Mouse (Mus musculus) kidney, embryonic 15.5 days (tissue): ENCODE data around the gene Ranbp3. TPM values are rescaled to one million over a fixed set of nuclear protein-coding genes. Genes with fewer than 3 reads are reported as not detected.

Experiments
- ATAC-seq: fragments of 200-750 bp; cut with Nextera tagmentation; replicated peaks from 2 replicates; pipeline ENCODE4 v1.8.0; 2017; ENCODE audit warnings: moderate TSS enrichment; ENCODE audit not compliant: low FRiP score
- H3K27ac ChIP-seq: fragments of 300-500 bp; sonication (generic); 2 replicates; pipeline ENCODE4 v1.5.1; 2015; ENCODE audit warnings: mild to moderate bottlenecking, inconsistent platforms
- H3K27me3 ChIP-seq: fragments of 300-500 bp; sonication (generic); 2 replicates; pipeline ENCODE4 v1.6.1; 2015; ENCODE audit warnings: inconsistent platforms
- H3K36me3 ChIP-seq: fragments of 300-500 bp; sonication (generic); 2 replicates; pipeline ENCODE4 v1.6.1; 2015; ENCODE audit warnings: inconsistent platforms
- H3K4me1 ChIP-seq: fragments of 300-500 bp; sonication (generic); 2 replicates; pipeline ENCODE4 v1.6.1; 2015; ENCODE audit warnings: inconsistent platforms
- H3K4me2 ChIP-seq: fragments of 300-500 bp; sonication (generic); 2 replicates; pipeline ENCODE4 v1.6.1; 2015; ENCODE audit warnings: moderate library complexity, mild to moderate bottlenecking, inconsistent platforms
- H3K4me3 ChIP-seq: fragments of 300-500 bp; sonication (generic); replicated peaks from 2 replicates; pipeline ENCODE4 v1.5.1; 2015; ENCODE audit warnings: mild to moderate bottlenecking, inconsistent platforms
- H3K9ac ChIP-seq: fragments of 300-500 bp; sonication (generic); 2 replicates; pipeline ENCODE4 v1.6.1; 2015; ENCODE audit warnings: mild to moderate bottlenecking, inconsistent platforms
- H3K9me3 ChIP-seq: fragments of 300-500 bp; sonication (generic); replicated peaks from 2 replicates; pipeline ENCODE4 v1.6.1; 2016; ENCODE audit warnings: inconsistent platforms
- WGBS: fragments of 180-500 bp; shearing (Covaris S2); methylation state at CpG from one replicate; pipeline ENCODE4 v1.1.7; 2015; ENCODE audit warnings: mixed read lengths; 5-methylcytosine and 5-hydroxymethylcytosine counted together
- polyA plus RNA-seq: library from polyadenylated mRNA; unstranded; fragments of >200 nt; fragmentation: Nextera tagmentation; extraction: Ambion mirVana; gene quantifications from 2 replicates; pipeline ENCODE4 v1.2.1, GENCODE M21; 2015

The Ranbp3 gene
- polyA plus RNA-seq, 1 experiment from 2014 or later = 99.2 TPM

DNA sequence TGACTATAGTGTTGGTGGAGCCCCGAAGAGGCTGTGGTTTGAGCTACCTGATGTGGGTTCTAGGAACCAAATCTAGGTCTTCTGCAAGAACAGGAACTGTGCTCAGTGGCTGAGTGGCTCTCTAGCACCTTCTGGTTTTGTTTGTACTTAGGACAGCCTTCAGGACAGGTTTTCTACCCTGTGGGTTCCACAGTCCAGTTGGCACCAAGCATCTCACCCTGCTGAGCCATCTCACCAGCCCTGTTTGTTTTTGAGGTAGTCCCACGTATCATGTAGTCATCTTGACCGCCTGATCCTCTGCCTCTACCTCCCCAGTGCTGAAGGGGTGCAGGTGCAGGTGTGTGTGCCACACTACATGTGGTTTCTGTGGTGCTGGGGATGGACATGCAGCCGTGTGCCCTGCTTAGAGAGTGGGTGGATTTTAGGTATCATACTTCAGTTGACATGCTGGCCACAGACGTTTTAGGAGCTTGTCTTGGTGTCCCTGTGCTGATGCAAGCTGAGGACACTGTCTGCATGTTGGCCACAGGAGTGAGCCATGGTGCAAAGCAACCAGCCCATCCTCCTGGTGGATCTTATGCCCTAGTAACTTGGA, 10.5 kb downstream of the Ranbp3 start:
- no peaks in the 10 kb centered on the region for H3K4me1 ChIP-seq
- no peak overlapping the region for H3K9ac ChIP-seq
- H3K4me3 ChIP-seq = no peak overlapping the region
- WGBS = 80% methylated on average over 5 of the region's 5 CpGs
- H3K9me3 ChIP-seq = no peaks in the 10 kb centered on the region
- no peak overlapping the region for H3K27ac ChIP-seq
- no peak for ATAC-seq
- no peaks in the 10 kb centered on the region for H3K27me3 ChIP-seq
- H3K36me3 ChIP-seq = peaks cover 87% of the 10 kb centered on the region
- no peak overlapping the region for H3K4me2 ChIP-seq

DNA sequence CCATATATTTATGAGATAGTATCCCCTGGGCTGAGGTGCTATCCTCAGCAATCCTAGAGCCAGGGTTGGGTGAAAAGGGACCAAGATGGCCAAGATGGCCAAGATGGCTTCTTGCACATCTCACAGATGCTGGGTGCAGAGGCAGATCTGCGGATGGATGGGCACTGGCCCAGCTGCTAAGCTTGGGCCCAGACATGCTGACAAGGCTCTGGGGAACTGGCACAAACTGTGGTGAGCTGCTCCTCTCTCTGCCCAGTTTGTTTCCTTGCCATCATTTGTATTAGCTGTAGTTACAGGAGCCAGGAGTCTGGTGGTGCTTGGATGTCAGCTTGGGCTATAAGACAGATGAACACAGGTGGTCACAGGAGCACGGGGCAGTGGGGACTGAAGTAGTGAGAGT, 11.6 kb downstream of the Ranbp3 start:
- H3K4me2 ChIP-seq = no peak overlapping the region
- no peaks in the 10 kb centered on the region for H3K27me3 ChIP-seq
- H3K36me3 ChIP-seq = peaks cover 87% of the 10 kb centered on the region
- no peak overlapping the region for H3K4me3 ChIP-seq
- H3K27ac ChIP-seq = no peak overlapping the region
- no peak for ATAC-seq
- no peak overlapping the region for H3K9ac ChIP-seq
- no peaks in the 10 kb centered on the region for H3K4me1 ChIP-seq
- 81% methylated on average over 2 of the region's 2 CpGs for WGBS
- H3K9me3 ChIP-seq = no peaks in the 10 kb centered on the region

DNA sequence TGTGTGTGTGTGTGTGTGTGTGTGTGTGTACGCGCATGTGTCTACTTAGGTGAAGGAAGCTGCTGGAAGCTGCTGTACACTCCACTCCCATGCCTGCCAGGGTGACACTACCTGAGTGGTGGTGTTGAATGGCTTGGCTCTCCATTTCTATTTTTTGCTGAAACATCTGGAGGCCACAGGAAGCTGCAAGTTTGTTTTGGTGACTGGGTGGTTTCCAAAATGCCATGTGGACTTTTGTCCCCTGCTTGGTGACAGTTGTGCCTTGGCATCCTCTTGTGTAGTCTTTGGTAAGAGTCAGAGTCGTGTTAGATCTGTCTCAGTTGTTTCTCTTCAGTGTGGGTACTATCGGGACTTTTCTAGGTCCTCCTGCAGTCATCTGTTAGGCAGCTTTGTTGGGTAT, 13.7 kb downstream of the Ranbp3 start:
- no peak for ATAC-seq
- Histone ChIP-seq H3K9me3 (no peaks in the 10 kb centered on the region), H3K36me3 (peaks cover 89% of the 10 kb centered on the region), H3K4me2 (no peak overlapping the region), H3K9ac (no peak overlapping the region), H3K4me1 (no peaks in the 10 kb centered on the region), H3K27ac (no peak overlapping the region), H3K27me3 (no peaks in the 10 kb centered on the region), H3K4me3 (no peak overlapping the region)
- 97% methylated on average over 4 of the region's 4 CpGs for WGBS

DNA sequence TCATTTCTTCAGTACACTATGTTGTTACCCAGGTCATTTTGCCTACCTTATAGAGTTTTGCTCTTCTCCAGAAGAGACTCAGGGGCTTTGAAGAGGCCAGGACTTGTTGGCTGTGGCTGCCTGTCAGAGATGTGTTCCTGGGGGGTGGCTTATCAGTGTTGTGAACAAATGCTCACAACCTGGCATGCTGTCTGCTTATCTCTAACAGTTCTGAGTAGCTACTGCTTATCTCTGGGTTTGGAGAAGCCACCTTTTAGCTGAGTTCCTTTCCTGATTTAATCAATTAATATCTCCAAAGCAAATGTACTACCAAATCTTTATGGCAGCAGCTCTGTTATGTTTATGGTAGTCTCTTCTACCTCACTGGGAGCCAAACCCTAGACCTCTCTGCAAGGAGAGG, 15.0 kb downstream of the Ranbp3 start:
- Histone ChIP-seq H3K27ac (no peak overlapping the region), H3K4me3 (no peak overlapping the region), H3K4me2 (no peak overlapping the region), H3K4me1 (peaks cover 8% of the 10 kb centered on the region; the same call in 1 of the 2 replicates), H3K9ac (no peak overlapping the region), H3K36me3 (peaks cover 92% of the 10 kb centered on the region), H3K27me3 (no peaks in the 10 kb centered on the region), H3K9me3 (no peaks in the 10 kb centered on the region)
- no peak for ATAC-seq

DNA sequence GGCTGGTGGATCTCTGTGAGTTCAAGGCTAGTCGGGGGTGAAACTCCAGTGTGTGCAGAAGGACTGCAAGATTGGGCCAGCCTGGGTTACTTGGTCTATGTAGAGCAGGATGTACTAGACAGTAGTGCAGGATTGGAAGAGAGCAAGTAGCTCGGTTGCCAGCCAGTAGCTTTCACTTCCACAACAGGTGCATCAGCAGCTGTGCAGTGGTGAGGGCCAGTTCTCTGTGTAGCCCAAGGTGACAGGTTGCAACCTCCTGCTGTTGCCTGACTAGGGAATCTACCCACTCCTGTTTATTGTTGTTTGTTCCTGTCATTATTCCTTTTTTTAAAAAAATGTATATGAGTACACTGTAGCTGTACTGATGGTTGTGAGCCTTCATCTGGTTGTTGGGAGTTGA, 15.6 kb downstream of the Ranbp3 start:
- H3K4me2 ChIP-seq = no peak overlapping the region
- WGBS = 88% methylated on average over 2 of the region's 2 CpGs
- no peak overlapping the region for H3K9ac ChIP-seq
- H3K4me3 ChIP-seq = no peak overlapping the region
- no peak for ATAC-seq
- peaks cover 14% of the 10 kb centered on the region for H3K4me1 ChIP-seq
- no peaks in the 10 kb centered on the region for H3K27me3 ChIP-seq
- H3K9me3 ChIP-seq = no peaks in the 10 kb centered on the region
- peaks cover 95% of the 10 kb centered on the region for H3K36me3 ChIP-seq
- no peak overlapping the region for H3K27ac ChIP-seq

DNA sequence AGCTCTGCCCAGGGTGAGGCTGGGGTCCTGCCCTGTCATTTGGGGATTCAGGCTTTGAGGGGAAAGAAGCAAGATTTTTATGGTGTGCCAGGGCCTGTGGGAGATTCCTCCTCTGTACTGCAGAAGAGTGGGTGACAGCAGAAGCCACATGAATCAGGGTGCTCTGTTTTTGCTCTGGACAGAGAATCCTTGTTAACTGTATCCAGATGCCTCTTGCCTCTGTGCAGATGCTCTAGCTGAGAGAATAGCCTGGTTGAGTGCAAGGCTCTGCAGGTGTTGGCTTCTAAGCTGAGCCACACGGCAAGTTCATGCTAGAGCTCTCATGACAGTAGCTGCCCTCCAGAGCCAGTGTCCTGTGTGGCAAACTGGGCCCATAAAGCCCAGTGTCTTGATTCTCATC, 20.3 kb downstream of the Ranbp3 start:
- 45% methylated on average over 1 of the region's 1 CpGs for WGBS
- Histone ChIP-seq H3K9ac (no peak overlapping the region), H3K27ac (no peak overlapping the region), H3K27me3 (no peaks in the 10 kb centered on the region), H3K9me3 (no peaks in the 10 kb centered on the region), H3K4me2 (no peak overlapping the region), H3K4me3 (no peak overlapping the region), H3K4me1 (peaks cover 18% of the 10 kb centered on the region), H3K36me3 (peaks cover 99% of the 10 kb centered on the region)
- no peak for ATAC-seq

DNA sequence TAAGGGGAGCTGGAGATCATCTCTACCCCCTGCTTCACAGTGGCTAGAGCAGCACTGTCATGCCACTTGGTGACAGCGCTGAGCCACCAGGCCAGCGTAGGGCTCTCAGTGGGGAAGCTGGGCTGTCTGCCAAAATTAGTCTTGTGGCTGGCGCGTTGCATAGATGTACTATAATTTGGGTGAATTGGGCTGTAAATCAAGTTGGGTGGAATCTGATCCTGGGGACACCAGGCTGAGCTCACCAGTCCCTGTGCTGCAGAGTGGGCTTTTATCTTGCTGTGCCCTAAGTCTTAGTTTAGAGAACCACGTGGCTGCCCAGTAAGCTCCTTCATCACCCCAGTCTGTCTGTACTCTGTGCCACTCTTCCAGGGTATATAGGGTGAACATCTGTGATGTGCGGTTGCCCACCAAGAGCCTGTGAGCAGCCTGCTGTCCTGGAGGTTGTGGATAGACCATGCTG, 20.8 kb downstream of the Ranbp3 start:
- Histone ChIP-seq H3K9ac (no peak overlapping the region), H3K27me3 (no peaks in the 10 kb centered on the region), H3K9me3 (no peaks in the 10 kb centered on the region), H3K36me3 (peaks cover 99% of the 10 kb centered on the region), H3K4me2 (no peak overlapping the region), H3K4me1 (peaks cover 18% of the 10 kb centered on the region), H3K27ac (no peak overlapping the region), H3K4me3 (no peak overlapping the region)
- 46% methylated on average over 6 of the region's 6 CpGs for WGBS
- no peak for ATAC-seq

DNA sequence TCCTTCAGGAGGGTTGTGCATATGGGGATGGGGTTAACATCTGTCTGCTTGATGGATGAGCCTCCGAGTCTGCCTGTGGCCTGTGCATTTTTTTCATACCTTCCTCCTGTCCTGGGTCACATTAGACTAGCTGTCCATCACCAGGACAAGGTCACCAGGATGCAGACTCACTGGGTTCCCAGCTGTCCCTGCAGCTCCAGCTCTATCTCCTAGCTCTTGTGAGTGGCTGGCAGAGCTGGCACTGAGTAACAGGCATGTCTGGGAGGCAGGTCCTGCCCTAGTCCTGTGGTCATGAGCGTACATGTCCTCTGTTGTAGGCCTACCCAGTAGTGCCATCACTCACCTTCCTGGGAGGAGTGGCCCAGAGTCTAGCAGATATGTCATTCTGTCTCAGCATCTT, 27.4 kb downstream of the Ranbp3 start:
- no peak for ATAC-seq
- H3K27ac ChIP-seq = no peak overlapping the region
- WGBS = 76% methylated on average over 2 of the region's 2 CpGs
- H3K4me3 ChIP-seq = no peak overlapping the region
- H3K27me3 ChIP-seq = no peaks in the 10 kb centered on the region
- no peak overlapping the region for H3K9ac ChIP-seq
- no peak overlapping the region for H3K4me2 ChIP-seq
- H3K9me3 ChIP-seq = no peaks in the 10 kb centered on the region
- no peaks in the 10 kb centered on the region for H3K4me1 ChIP-seq
- peaks cover 97% of the 10 kb centered on the region for H3K36me3 ChIP-seq

DNA sequence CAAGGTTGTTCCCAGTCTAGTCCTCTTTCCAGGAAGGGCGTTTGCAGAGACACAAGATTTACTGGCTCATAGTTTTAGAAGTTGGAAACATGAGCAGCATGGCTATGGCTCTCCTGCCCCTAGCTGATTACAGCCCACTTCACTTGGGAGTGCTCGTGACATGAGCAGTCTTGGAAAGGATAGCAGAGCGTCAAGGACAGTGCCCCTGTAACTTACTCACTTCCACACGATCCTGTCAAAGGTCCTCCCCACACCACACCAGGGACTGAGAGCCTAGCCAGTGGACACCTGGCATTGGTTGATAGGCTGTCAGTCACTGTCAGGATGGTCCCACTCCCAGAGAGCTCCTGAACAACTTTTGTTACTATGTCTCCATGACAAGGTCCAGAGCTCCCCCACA, 29.9 kb downstream of the Ranbp3 start:
- no peak overlapping the region for H3K4me3 ChIP-seq
- no peaks in the 10 kb centered on the region for H3K4me1 ChIP-seq
- 71% methylated on average over 4 of the region's 4 CpGs for WGBS
- H3K9me3 ChIP-seq = no peaks in the 10 kb centered on the region
- no peaks in the 10 kb centered on the region for H3K27me3 ChIP-seq
- no peak for ATAC-seq
- H3K4me2 ChIP-seq = no peak overlapping the region
- peaks cover 98% of the 10 kb centered on the region for H3K36me3 ChIP-seq
- no peak overlapping the region for H3K27ac ChIP-seq
- H3K9ac ChIP-seq = no peak overlapping the region

DNA sequence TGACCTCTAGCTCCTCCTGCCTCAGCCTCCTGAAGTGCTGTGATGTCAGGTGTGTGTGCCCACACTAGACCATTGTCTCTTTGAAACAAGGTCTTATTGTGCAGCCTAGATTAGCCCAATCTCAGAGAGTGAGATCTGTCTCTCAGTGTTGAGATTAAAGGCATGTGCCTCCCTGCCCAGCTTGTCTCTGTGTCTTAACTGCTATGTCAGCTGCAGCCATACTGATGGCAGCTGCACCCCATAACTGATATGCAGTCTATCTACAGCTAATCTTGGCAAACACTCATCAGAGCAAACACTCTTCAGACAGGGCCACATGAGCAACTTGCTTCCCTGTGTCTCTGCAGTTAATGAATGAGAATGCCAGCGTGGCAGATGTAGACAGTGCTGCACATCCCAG, 33.4 kb downstream of the Ranbp3 start:
- Histone ChIP-seq H3K9me3 (no peaks in the 10 kb centered on the region), H3K36me3 (peaks cover 98% of the 10 kb centered on the region), H3K4me3 (no peak overlapping the region), H3K9ac (no peak overlapping the region), H3K4me2 (no peak overlapping the region), H3K27me3 (no peaks in the 10 kb centered on the region), H3K4me1 (no peaks in the 10 kb centered on the region), H3K27ac (no peak overlapping the region)
- ATAC-seq = no peak
- 92% methylated on average over 1 of the region's 1 CpGs for WGBS

DNA sequence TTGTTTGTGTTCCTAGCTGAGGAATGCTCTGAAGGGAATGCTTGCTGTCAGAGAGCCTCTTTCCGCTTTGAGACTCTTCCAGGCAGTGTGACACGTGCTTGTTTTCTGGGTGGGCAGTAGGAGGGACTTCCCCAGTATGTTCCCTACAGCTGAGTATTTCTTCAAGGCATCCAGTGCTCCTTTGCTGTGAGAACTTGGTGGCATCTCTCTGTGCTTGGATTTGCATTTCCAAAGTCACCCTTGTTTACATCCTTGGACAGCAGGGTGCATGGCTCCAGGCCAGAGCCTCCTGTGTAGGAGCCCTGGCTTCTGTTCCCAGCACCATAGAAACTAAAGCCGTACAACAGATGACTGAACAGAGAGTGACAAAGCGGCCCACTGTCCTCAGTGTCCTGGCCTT, 35.6 kb downstream of the Ranbp3 start:
- ATAC-seq = no peak
- WGBS = 83% methylated on average over 4 of the region's 4 CpGs
- H3K27me3 ChIP-seq = no peaks in the 10 kb centered on the region

DNA sequence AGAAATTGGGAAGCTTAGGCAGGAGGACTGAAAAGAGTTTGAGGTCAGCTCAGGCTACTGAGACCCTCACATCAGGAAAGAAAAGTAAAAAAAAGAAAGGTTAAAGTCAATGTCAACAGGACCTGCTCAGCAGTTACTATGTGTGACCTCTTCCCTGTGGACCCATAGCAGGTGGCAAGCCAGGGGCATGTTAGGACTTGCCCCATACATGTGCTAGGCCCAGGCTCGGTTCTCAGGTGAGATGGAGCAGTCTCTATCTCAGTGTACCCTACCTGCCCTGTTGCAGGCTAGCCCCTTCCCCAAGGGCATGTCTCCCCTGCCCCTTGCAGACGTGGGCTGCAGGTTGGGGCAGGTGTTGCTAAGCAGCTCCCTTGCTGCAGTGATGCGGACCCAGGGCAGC, 36.6 kb downstream of the Ranbp3 start:
- Histone ChIP-seq H3K27me3 (no peaks in the 10 kb centered on the region), H3K4me1 (no peaks in the 10 kb centered on the region), H3K4me2 (no peak overlapping the region), H3K36me3 (peaks cover 86% of the 10 kb centered on the region), H3K9me3 (no peaks in the 10 kb centered on the region), H3K9ac (no peak overlapping the region), H3K4me3 (no peak overlapping the region), H3K27ac (no peak overlapping the region)
- no peak for ATAC-seq
- WGBS = 85% methylated on average over 3 of the region's 3 CpGs

More for the DNA sequence above, 35.6 kb downstream of the Ranbp3 start:
- H3K9ac ChIP-seq = no peak overlapping the region
- peaks cover 96% of the 10 kb centered on the region for H3K36me3 ChIP-seq
- H3K4me3 ChIP-seq = no peak overlapping the region
- H3K9me3 ChIP-seq = no peaks in the 10 kb centered on the region
- no peaks in the 10 kb centered on the region for H3K4me1 ChIP-seq
- H3K27ac ChIP-seq = no peak overlapping the region
- no peak overlapping the region for H3K4me2 ChIP-seq

DNA sequence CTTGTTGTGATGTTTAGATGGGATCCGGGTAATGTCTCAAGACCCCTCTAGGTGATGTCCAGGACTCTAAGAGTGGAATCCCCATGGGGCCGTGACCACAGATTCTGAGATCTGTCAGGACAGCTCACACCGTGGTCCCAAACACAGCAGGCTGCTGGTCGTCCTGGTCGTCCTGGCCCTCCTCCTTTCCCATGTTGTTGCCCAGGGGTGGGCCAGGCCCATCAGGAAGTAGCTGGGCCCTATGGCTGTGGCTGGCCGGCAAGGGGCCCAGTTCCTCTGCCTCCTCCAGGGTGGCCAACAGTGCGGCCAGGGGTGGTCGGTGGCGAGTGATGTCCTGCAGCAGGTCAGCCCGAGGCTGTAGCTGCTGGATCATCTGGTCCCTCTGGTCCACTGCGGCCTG, 42.3 kb downstream of the Ranbp3 start:
- 60% methylated on average over 11 of the region's 11 CpGs for WGBS
- Histone ChIP-seq H3K4me1 (peaks cover 34% of the 10 kb centered on the region), H3K9me3 (no peaks in the 10 kb centered on the region), H3K4me2 (peak overlapping the region; percentile 89; the same call in 1 of the 2 replicates), H3K27ac (no peak overlapping the region), H3K27me3 (no peaks in the 10 kb centered on the region), H3K9ac (peak overlapping the region; percentile 85; the same call in 1 of the 2 replicates), H3K36me3 (peaks cover 30% of the 10 kb centered on the region), H3K4me3 (peak overlapping the region; percentile 95)
- ATAC-seq = no peak
